Mouse (Mus musculus): ENCODE data around the gene Fam69a.

DNA sequence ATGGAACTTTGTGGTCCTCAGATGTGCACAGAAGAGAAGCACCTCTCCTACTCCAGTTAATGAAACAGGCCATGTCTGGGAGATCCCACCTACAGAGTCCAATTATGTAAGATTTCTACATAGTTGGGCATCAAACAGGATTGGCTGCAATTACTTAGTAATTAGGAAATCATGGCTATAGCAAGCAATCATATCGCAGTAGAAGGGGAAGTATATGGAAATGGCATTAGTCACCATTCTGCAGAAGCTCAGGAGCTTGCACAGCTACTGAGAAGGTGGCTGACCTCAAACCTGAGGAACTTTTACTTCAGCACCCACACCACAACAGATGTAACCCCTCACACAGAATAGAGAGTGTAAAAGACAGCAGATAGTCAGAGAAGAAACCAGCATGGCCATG, 64.0 kb downstream of the Fam69a start:
- TF ChIP-seq CTCF (IDR thresholded peaks at IDR 0.05; ENCODE audit: low read depth), result no peak
- TF ChIP-seq EP300 (IDR thresholded peaks at IDR 0.05; ENCODE audit: low read depth), result no peak
